Mouse (Mus musculus) c-Kit-negative CD71-positive TER-119-positive erythroid progenitor cells, embryonic 14.5 days (primary cell): Measurements from ENCODE around the gene Pfkfb3.

Experiments used
- DNase-seq: peaks from one replicate; pipeline ENCODE4 v3.0.0-alpha.2; 2013; ENCODE audit warnings: low read depth, low spot score

Pfkfb3 gene

DNA sequence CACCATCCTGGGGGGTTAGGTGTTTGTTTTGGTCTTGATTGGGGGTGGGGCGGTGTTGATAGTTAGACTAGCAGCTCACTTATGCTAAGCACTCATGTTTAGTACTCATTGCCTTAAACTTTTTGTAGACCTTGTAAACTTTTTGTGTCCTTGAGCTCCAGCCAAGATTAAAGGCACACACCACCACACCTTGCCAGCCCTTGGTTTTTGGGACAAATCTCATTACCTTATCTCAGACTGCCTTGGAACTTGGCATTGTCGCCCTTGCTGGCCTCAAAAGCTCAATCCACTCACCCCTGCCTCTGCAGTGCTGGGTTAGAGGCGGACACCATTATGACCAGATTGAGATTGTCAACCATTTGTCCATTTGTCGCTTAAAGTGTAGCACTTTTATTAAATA lies 125.3 kb downstream of the Pfkfb3 start:
- no peak for DNase-seq

DNA sequence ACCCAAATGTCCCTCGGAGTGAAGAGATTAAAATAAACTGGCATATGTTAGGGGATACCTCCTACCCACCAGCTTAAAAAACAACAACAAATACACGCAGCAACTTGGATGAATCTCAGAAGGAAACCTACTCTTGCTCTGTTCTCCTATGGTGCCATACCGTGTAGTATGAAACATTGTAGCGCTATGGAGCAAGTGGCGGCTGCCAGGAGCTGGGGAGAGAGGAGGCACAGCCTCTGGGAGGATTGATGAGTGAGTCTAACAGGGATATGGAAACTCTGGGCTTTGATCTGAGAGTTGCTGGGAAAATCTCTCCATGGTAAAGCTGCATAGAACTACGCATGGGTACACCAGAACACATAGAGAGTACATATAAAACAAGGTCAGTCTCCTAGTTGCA lies 126.3 kb downstream of the Pfkfb3 start:
- no peak for DNase-seq

DNA sequence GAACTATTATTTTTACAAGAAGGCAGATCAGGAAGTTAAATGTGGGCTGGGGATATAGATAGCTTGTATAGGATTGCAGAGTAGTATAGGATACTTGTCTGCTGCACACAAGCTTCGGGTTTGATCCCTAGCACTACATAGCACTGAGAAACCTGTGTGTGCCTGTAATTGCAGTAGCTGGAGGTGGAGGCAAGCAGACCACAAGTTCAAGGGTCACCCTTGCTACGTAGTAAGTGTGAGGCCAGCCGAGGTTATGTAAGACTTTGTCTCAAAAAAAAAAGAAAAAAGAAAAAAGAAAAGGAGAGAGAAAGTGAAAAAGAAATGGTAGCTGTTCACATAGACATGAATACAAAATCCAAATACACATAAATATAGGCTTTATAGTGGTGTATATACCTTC lies 127.5 kb downstream of the Pfkfb3 start:
- DNase-seq, result no peak

DNA sequence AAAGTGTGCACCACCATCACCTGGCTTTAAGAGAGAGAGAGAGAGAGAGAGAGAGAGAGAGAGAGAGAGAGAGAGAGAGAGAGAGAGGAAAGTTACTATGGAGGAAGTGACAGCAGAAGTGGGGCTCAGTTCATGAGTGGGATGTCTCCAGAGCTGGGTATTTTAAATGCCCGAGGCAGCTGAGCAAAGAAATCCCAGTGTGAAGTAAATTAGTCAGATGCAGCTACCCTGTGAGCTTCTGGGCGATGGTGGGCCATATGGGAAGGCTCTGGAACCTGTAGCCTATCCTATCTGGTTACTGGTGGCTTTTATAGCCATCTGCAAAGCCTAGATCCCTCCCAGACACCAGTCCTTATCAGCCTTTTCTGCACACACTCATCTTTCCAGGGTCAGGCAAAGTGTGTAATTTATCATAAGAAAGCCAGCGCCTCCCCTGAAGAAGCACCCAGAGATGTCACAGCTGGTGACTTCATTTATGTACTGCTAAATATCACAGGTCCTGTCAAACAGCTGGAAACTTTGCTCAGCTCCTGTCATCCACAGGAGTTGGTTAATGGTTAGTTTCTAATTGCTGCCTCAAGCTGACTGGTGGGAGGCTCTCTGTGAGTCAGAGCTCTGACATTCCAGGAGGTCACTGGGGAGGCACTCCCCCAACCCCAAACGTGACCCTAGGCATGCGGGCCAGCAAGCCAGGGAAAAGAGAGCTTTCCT lies 128.3 kb downstream of the Pfkfb3 start:
- DNase-seq, result no peak

DNA sequence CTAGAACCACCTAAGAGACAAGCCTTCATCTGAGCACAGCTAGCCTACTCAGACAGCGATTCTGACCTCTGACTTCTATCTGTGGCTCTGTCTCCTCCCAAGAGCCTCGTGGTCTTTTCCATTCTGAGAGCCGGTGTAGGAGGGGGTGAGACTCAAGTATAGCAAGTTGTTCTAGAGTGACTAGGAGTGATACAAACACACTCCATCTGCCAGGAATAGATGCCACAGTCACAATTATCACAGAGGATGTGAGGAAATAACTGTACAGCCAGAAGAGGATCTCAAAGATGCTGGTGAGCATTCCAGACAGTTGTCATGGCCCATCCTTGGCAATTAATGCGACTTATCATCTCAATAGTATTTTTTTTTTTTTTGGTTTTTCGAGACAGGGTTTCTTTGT lies 129.6 kb downstream of the Pfkfb3 start:
- no peak for DNase-seq

DNA sequence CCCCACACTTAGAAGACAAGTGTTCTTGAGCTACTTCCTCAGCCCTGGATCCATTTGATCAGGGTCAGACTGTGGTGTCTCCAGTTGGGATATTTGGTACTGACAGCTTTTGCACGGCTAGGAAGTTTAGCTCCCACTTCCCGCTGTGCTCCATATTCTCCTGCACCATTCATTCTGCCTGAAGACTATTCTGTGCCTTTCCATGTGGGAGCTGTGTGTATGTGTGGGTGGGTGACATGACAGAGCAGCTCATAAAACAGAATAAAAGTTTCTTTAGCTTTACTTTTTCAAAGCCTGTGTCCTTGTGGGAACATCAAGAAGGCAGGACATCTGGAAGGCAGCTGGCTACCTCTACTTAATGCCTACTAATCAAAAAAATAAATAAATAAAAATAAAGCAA lies 130.5 kb downstream of the Pfkfb3 start:
- no peak for DNase-seq

DNA sequence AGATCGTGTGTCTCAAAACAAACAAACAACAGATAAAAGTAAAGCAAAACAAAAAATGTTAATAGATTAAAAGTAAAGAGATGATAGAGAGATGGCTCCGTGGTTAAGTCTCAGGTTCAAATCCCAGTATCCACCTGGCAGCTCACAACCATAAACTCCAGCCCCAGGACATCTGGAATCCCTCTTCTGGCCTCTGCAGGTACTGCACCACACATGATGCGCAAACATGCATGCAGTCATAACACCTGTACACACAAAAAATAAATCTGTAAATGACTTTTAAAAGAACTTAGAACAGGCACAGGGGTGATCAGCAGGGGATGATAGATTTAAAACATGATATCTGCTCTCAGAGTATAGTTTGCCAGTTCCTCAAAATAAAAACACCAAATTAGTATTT lies 131.5 kb downstream of the Pfkfb3 start:
- DNase-seq, result no peak
